ENCODE assay signal across 7 mouse cellular contexts in genomic region chr3:95494342-95494741, GRCm38 (mm10). TPM values are rescaled to one million over a fixed set of nuclear protein-coding genes. Genes with fewer than 3 reads are reported as not detected.
A peak's percentile ranks its signal among the peaks of the same experiment; 100 is the strongest.
DNase-seq lines count a peak whose midpoint lies in the region; ATAC-seq and TF ChIP-seq lines count a peak whose summit lies in the region.

No protein-coding gene starts in this region.

- no peaks in the 10 kb centered on the region for H3K9me3 ChIP-seq in embryonic facial prominence, embryonic 10.5 days
- H3K9me3 ChIP-seq in liver, embryonic 14.5 days (ENCODE audit: control insufficient read depth, low read length), result no peaks in the 10 kb centered on the region

- no peak for ATAC-seq in liver, embryonic 14.5 days (ENCODE audit: insufficient read depth)

- TF ChIP-seq EP300 in liver, embryonic 14.5 days (IDR thresholded peaks at IDR 0.05; ENCODE audit: low read depth), result no peak

- no peak overlapping the region for H3K4me2 ChIP-seq in liver, embryonic 14.5 days (ENCODE audit: low read depth)

- WGBS in embryonic facial prominence, embryonic 10.5 days, result 46% methylated on average over 6 of the region's 6 CpGs
- 59% methylated on average over 6 of the region's 6 CpGs for WGBS in liver, embryonic 14.5 days (ENCODE audit: insufficient replicate concordance)

- no peak overlapping the region for H3K4me3 ChIP-seq in testis, adult 2 months (ENCODE audit: control insufficient read depth, low read depth, low read length)
- H3K4me3 ChIP-seq in embryonic facial prominence, embryonic 10.5 days, result no peak overlapping the region
- no peak overlapping the region for H3K4me3 ChIP-seq in liver, embryonic 14.5 days (ENCODE audit: insufficient read depth in 1 of 2, low read depth in 2 of 2, low read length in 2 of 2)

- no peak for DNase-seq in testis, postnatal 14 days (ENCODE audit: low spot score)
- DNase-seq in adrenal gland, postnatal 14 days, result peak; percentile 82
- peak; percentile 80 for DNase-seq in embryonic facial prominence, embryonic 10.5 days (ENCODE audit: low spot score)
- DNase-seq in heart, postnatal 4 days, result peak; percentile 76
- no peak for DNase-seq in liver, embryonic 14.5 days (ENCODE audit: low read depth in 3 of 3, low spot score in 3 of 3)
- peak; percentile 54 to 57 for DNase-seq in right cerebral cortex, postnatal 10 days (ENCODE audit: low spot score in 2 of 2)

- no peak overlapping the region for H3K9ac ChIP-seq in liver, embryonic 14.5 days (replicated peaks)

- no peak overlapping the region for H3K27ac ChIP-seq in testis, adult 2 months (ENCODE audit: control insufficient read depth, insufficient read depth, low read depth, low read length)
- H3K27ac ChIP-seq in embryonic facial prominence, embryonic 10.5 days (replicated peaks), result peak overlapping the region; percentile 70
- no peak overlapping the region for H3K27ac ChIP-seq in liver, embryonic 14.5 days

- H3K4me1 ChIP-seq in testis, adult 2 months (ENCODE audit: control insufficient read depth, insufficient read depth, low read length), result no peaks in the 10 kb centered on the region
- H3K4me1 ChIP-seq in embryonic facial prominence, embryonic 10.5 days, result peaks cover 22% of the 10 kb centered on the region
- no peaks in the 10 kb centered on the region for H3K4me1 ChIP-seq in liver, embryonic 14.5 days (replicated peaks; ENCODE audit: control insufficient read depth in 2 of 2, insufficient read depth in 2 of 2, low read length in 1 of 2)

- H3K36me3 ChIP-seq in testis, adult 2 months (ENCODE audit: control insufficient read depth, insufficient read depth, low read length), result no peaks in the 10 kb centered on the region; the same call in 1 of the 2 replicates
- H3K36me3 ChIP-seq in embryonic facial prominence, embryonic 10.5 days (replicated peaks), result peaks cover 72% of the 10 kb centered on the region
- peaks cover 48% of the 10 kb centered on the region for H3K36me3 ChIP-seq in liver, embryonic 14.5 days (replicated peaks; ENCODE audit: control insufficient read depth, insufficient read depth, low read depth)

- TF ChIP-seq CTCF in testis, adult 2 months (IDR thresholded peaks at IDR 0.05; ENCODE audit: control insufficient read depth, insufficient read depth, insufficient replicate concordance, low read depth, low read length), result peak; percentile 54; the same call in 1 of the 2 replicates
- TF ChIP-seq CTCF in liver, embryonic 14.5 days (IDR thresholded peaks at IDR 0.05; ENCODE audit: low read depth), result peak; percentile 97

- TF ChIP-seq POLR2A in testis, adult 2 months (IDR thresholded peaks at IDR 0.05; ENCODE audit: control insufficient read depth, low read depth, low read length), result no peak

- no peaks in the 10 kb centered on the region for H3K27me3 ChIP-seq in testis, adult 2 months (ENCODE audit: control insufficient read depth, insufficient read depth, low read length)
- H3K27me3 ChIP-seq in embryonic facial prominence, embryonic 10.5 days (replicated peaks; ENCODE audit: low read depth, poor library complexity, severe bottlenecking), result no peaks in the 10 kb centered on the region
- no peaks in the 10 kb centered on the region for H3K27me3 ChIP-seq in liver, embryonic 14.5 days (ENCODE audit: control insufficient read depth, insufficient read depth, low read length)

RNA-seq across cellular contexts. Expression of gene Ctsk, which starts 4.7 kb away (rescaled TPM):
- 1.2 and 1.9 TPM in 2 replicates for polyA plus RNA-seq in testis, adult 2 months (2012; rRNA removed)
- total RNA-seq in adrenal gland, postnatal 14 days (2021), result 8.4 and 11.0 TPM in 2 replicates
- polyA plus RNA-seq in embryonic facial prominence, embryonic 10.5 days (2016; fragmentation: Nextera tagmentation; extraction: Ambion mirVana), result 3.4 and 5.5 TPM in 2 replicates
- 10 to 100 TPM; 17.0 to 17.9 TPM for total RNA-seq in heart, postnatal 4 days (2021)
- 0.54 and 0.92 TPM in 2 replicates for polyA plus RNA-seq in liver, embryonic 14.5 days (2012; rRNA removed)
- 1.1 and 1.3 TPM in 2 replicates for polyA plus RNA-seq in liver, embryonic 14.5 days (2014; fragmentation: Nextera tagmentation; extraction: Ambion mirVana)

RNA-seq across cellular contexts. Expression of gene Ctss, which starts 32.2 kb away (rescaled TPM):
- 1.6 and 1.7 TPM in 2 replicates for polyA plus RNA-seq in testis, adult 2 months (2012; rRNA removed)
- total RNA-seq in adrenal gland, postnatal 14 days (2021), result 15.2 and 28.4 TPM in 2 replicates
- polyA plus RNA-seq in embryonic facial prominence, embryonic 10.5 days (2016; fragmentation: Nextera tagmentation; extraction: Ambion mirVana), result 3.4 and 4.3 TPM in 2 replicates
- total RNA-seq in heart, postnatal 4 days (2021), result 1 to 10 TPM; 6.5 to 9.0 TPM
- 9.8 and 16.1 TPM in 2 replicates for polyA plus RNA-seq in liver, embryonic 14.5 days (2012; rRNA removed)
- 27.1 and 27.7 TPM in 2 replicates for polyA plus RNA-seq in liver, embryonic 14.5 days (2014; fragmentation: Nextera tagmentation; extraction: Ambion mirVana)

Comparison
In these comparisons a context has a peak if more than half of its experiments do, and no peak if none do; other contexts are left out.
1. DNase-seq: peak in adrenal gland, postnatal 14 days (single experiment), embryonic facial prominence, embryonic 10.5 days (single experiment), heart, postnatal 4 days (single experiment) and right cerebral cortex, postnatal 10 days (2 of 2); none in testis, postnatal 14 days (single experiment) and liver, embryonic 14.5 days (0 of 3).